Mouse (Mus musculus) heart, postnatal 36 days (tissue): ENCODE results near the gene Ski. TPM values are rescaled to one million over a fixed set of nuclear protein-coding genes. Genes with fewer than 3 reads are reported as not detected.

ENCODE experiments used
- DNase-seq, 2 experiments: peaks; one replicate each; pipeline ENCODE4 v3.0.0; 2021 to 2022
- intact Hi-C: fragments of 180-260 bp; cut with DNase I; formaldehyde crosslinking; loops from one replicate; pipeline ENCODE4 v1.15.1; 2025
- total RNA-seq, 2 experiments: library from RNA; stranded (reverse); gene quantifications; 2 replicates each; pipeline ENCODE4 v1.2.3; 2021

Ski gene
- total RNA-seq, 2 experiments from 2014 or later = 53.3 to 56.8 TPM

GRCm38 (mm10) chr4:155140150-155140549 is 82.2 kb downstream of the Ski start:
- no peak for DNase-seq
- intact Hi-C loops = no loop called here

- no peak for DNase-seq
- intact Hi-C loops = no loop called here
These were observed 82.9 kb downstream of the Ski start for GRCm38 (mm10) chr4:155139281-155140045.

GRCm38 (mm10) chr4:155138451-155138850 is 83.9 kb downstream of the Ski start:
- intact Hi-C loops = no loop called here
- no peak for DNase-seq

GRCm38 (mm10) chr4:155137891-155138290 is 84.5 kb downstream of the Ski start:
- intact Hi-C loops = no loop called here
- no peak for DNase-seq

GRCm38 (mm10) chr4:155135909-155136585 is 86.3 kb downstream of the Ski start:
- intact Hi-C loops = no loop called here

DNA sequence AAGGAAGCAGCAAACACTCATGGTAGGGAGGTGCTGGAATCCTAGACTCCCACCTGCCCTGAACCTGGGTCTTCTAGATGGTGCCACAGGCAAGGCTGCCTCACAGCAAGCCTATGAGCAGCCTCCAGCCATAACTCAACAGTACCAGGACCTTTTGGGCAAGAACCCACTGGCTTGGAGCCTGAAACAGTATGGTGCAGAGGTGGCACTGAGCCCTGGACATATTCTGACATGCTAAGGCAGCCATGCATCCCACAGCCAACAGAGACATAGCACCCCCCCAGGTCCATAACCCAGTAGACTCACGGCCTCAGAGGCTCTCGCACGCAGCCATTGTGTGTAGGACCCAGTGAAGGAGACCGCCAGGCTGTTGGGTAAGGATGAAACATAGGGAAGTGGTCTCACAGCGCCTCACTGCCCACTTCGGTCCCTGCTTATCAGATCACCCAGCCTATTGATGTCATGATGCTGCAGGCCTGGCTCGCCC is 87.7 kb downstream of the Ski start:
- DNase-seq = no peak
- intact Hi-C loops = no loop called here

More at GRCm38 (mm10) chr4:155135909-155136585, 86.3 kb downstream of the Ski start:
- DNase-seq = no peak

DNA sequence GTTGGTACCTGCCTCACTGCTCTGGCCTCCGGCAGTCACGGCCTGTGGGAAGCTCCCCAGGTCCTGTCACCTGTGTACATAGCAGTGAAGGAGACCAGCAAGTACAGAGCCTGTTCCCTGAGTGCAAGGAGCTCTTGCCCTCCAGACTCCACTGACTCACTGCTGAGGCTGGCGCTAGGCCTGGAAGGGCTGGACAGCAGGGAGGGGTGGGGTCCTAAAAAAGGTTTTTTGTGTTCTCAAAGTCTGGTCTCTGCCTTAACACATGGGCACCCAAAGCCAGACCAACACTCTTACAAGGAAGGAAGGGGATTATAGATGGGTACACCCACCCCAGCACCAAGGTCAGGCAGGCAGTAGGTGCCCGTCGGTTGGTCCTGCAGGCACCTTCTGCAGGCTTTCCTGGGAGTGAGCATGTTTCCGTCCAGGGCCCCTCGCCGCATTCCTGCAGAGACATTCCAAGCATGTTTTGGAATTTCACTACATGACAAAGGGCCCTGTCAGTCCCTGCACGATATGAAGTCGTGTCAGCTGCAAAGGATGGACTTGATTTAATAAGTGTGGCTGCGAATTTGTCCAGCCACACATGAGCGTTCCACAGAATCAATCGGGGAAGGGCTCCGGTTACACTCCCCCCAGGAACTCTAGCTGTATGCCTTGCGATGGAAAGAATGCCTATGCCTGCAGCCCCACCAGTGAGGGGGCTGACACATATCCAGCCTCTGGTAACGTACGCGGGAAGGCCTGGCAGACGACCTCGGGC is 88.6 kb downstream of the Ski start:
- peak; percentile 44 to 46 for DNase-seq
- intact Hi-C loops = no loop called here

GRCm38 (mm10) chr4:155133188-155133587 is 89.2 kb downstream of the Ski start:
- intact Hi-C loops = no loop called here
- DNase-seq = no peak

GRCm38 (mm10) chr4:155130616-155131015 is 91.8 kb downstream of the Ski start:
- DNase-seq = no peak
- intact Hi-C loops = no loop called here

- DNase-seq = peak; percentile 78 to 84
- intact Hi-C loops = loop anchor here (1.0 to 2.0 kb wide), 2 partner anchors 35 to 119 kb away; partner anchors contain the start of gene Faap20
These were observed 92.4 kb downstream of the Ski start for GRCm38 (mm10) chr4:155129996-155130395.

- peak; percentile 55 to 66 for DNase-seq
- intact Hi-C loops = loop anchor here (1.0 to 2.0 kb wide), 2 partner anchors 35 to 120 kb away; partner anchors contain the start of gene Faap20
These were observed 93.1 kb downstream of the Ski start for GRCm38 (mm10) chr4:155129132-155129917.

DNA sequence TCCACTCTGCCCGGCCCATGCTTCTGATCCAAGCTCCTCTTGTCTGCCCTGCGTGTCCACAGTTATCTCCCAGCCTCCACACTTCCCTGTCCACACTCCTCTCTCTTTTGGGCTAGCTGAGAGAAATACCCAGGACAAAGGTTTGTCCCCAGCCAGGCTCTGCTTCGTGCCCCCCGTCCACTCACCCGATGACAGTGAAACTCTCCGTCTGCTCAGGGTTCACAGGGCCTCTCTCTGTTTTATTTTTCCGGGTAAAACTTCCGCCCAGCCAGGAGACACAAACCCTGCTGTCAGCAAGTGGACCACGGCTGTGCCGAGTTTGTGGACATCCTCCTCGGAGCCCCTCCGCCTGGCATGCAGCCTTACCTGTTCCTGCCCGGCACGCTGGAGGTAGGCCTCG is 94.0 kb downstream of the Ski start:
- no peak for DNase-seq
- intact Hi-C loops = loop anchor here (2.0 kb wide), 1 partner anchor 34 kb away; no protein-coding TSS in a partner anchor

DNA sequence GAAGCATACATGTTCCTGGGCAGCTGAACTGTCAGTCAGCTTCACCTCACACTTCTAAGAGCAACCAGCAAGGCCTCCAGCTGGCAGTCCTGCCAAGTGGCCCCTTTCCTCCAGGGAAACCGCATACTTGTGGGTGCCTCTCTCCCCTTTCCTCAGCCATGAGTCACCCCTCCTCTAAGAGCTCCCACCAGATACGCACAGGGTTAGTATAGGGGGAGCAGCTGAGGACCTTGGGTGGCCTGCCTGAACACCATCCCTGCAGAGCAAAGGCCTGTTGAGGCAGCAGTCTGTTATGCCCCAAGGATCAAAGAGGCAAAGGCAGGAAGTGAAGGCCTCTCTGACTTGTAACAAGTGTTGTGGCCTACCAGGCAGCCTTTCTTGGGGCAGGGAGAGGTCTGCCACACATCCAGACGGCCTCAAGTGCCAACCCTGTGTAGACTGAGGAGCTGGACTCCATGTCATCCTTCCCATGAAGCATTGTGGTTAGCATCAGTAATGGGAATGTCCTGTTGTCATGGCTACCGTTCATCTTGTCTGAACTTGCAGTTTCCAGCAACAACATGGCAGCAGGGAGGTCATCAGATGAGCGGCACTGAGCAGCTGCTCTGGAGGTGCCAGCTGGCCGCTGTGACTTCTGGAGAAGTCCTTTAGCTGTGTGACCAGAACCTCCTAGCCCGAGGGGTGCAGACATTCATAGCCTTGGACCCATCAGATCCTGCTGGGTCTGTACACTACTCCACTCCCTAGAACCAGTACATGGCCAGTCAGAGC is 95.6 kb downstream of the Ski start:
- DNase-seq = no peak
- intact Hi-C loops = no loop called here

DNA sequence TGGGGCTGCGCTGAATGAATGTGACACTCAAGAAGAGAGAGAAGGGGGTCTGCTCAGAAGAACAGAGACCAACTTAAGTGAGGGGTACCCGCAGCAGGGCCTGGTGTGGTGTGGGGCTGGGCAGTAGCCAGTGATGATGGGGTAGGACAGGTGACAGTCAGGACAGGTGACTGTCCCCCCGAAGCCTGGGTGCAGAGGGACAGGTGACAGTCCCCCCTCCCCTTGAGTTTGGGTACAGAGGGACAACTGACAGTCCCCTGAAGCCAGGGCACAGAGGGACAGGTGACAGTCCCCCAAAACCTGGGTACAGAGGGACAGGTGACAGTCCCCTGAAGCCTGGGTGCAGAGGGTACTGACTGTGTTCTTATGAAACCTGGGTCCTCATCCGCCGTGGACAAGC is 96.2 kb downstream of the Ski start:
- no peak for DNase-seq
- intact Hi-C loops = no loop called here

DNA sequence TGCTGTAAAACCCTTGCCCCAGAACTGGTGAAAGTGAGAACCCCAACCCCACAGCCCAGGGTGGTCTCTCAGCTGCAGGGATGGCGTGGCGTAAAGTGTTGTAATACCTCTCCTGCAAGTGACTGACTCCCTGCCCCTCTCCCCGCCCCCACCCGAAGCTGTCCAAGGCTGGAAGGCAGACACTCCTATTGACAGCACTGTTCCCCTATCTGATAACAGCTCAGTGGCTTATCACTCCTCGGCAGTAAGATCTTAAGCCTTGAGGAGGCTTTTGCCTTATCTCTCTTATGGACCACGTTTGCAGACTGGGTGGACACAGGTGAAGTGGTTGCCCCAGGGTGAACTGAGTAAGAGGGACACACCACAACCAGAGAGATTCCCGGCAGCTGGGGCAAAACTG is 97.1 kb downstream of the Ski start:
- no peak for DNase-seq

GRCm38 (mm10) chr4:155123868-155124534 is 98.4 kb downstream of the Ski start:
- intact Hi-C loops = no loop called here
- DNase-seq = no peak

More for the DNA sequence above, 97.1 kb downstream of the Ski start:
- intact Hi-C loops = no loop called here

- intact Hi-C loops = no loop called here
- peak; percentile 65 for DNase-seq
These were observed 99.8 kb downstream of the Ski start for GRCm38 (mm10) chr4:155122444-155123040.

DNA sequence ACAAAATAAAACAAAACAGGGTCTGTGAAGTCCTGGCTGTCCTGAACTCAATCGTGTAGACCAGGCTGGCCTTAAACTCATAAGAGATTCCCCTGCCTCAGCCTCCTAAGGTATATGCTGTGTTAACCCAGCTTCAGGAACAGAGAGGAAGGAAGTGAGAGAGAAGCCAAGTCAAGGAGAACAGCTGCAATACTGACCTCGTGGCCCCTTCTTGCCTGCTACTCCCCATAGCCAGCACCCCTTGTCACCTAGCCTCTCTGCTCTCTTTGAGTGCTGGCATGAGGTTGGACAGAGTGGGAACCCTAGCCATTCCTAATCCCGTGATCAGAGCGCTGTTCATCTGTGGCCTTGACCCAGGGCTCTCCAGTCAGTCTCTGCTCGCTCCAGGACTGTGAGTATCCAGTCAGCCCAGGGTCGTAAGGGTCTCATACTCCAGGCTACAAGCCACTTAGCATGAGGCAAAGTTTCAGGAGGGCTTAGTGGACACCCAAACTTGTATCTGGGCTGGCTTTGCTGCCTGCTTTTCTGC is 100.4 kb downstream of the Ski start:
- DNase-seq = no peak
- intact Hi-C loops = no loop called here
